Mouse (Mus musculus) CH12.LX (cell line): ENCODE results near the gene Traf2. TPM values are rescaled to one million over a fixed set of nuclear protein-coding genes. Genes with fewer than 3 reads are reported as not detected.

Experiments
- DNase-seq: peaks from one replicate; pipeline ENCODE4 v3.0.0-alpha.2; 2013; ENCODE audit errors: extremely low read depth
- H3K27ac ChIP-seq: 2 replicates; pipeline ENCODE4 v1.5.1; 2012; ENCODE audit warnings: low read depth, mild to moderate bottlenecking, control low read depth, moderate library complexity; ENCODE audit not compliant: insufficient read depth
- H3K27me3 ChIP-seq: replicated peaks from 2 replicates; pipeline ENCODE3; 2012; ENCODE audit warnings: inconsistent platforms
- H3K36me3 ChIP-seq, 2 experiments: replicated peaks in 1 of 2; 2 replicates each; pipeline versions ENCODE3 to v1.6.1; 2012; ENCODE audit warnings: inconsistent platforms in 1 of 2, low read length in 1 of 2, mild to moderate bottlenecking in 1 of 2, mixed read lengths in 1 of 2, moderate library complexity in 1 of 2; ENCODE audit not compliant: control insufficient read depth in 1 of 2, insufficient read depth in 1 of 2
- H3K4me1 ChIP-seq, 2 experiments: 2 replicates each; pipeline ENCODE4 v1.6.1; 2012; ENCODE audit warnings: inconsistent platforms in 1 of 2, moderate library complexity in 1 of 2; ENCODE audit not compliant: insufficient read depth in 2 of 2, control insufficient read depth in 1 of 2
- H3K4me2 ChIP-seq: 2 replicates; pipeline ENCODE4 v1.6.1; 2012; ENCODE audit warnings: low read depth, mild to moderate bottlenecking, control low read depth; ENCODE audit not compliant: poor library complexity, insufficient read depth, severe bottlenecking
- H3K4me3 ChIP-seq, 3 experiments: fragments of 150-350 bp in 1 of 3; sonication (generic) in 1 of 3; replicated peaks in 1 of 3; 2 replicates each; pipeline versions ENCODE3 to v1.5.1; 2011 to 2012; ENCODE audit warnings: low read depth in 2 of 3, low read length in 2 of 3, mild to moderate bottlenecking in 2 of 3, moderate library complexity in 2 of 3, control low read depth in 1 of 3, improper control_type of control experiment in 1 of 3, inconsistent platforms in 1 of 3, mixed read lengths in 1 of 3; ENCODE audit not compliant: poor library complexity in 1 of 3
- H3K79me2 ChIP-seq: replicated peaks from 2 replicates; pipeline ENCODE4 v1.6.1; 2012; ENCODE audit warnings: mild to moderate bottlenecking, moderate library complexity; ENCODE audit not compliant: control insufficient read depth, poor library complexity, insufficient read depth, severe bottlenecking; ENCODE audit errors: extremely low read depth
- H3K9ac ChIP-seq: 2 replicates; pipeline ENCODE4 v1.6.1; 2012; ENCODE audit warnings: low read depth, mild to moderate bottlenecking, control low read depth, moderate library complexity; ENCODE audit not compliant: insufficient read depth
- H3K9me3 ChIP-seq: replicated peaks from 2 replicates; pipeline ENCODE3; 2012; ENCODE audit warnings: low read length, inconsistent platforms, mixed read lengths
- CHD2 ChIP-seq: IDR thresholded peaks from 2 replicates; pipeline ENCODE4 v1.6.1; 2011; ENCODE audit warnings: low read length, improper control_type of control experiment
- GABPA ChIP-seq: IDR thresholded peaks from 2 replicates; pipeline ENCODE4 v1.6.1; 2012; ENCODE audit warnings: low read depth, low read length, improper control_type of control experiment, inconsistent platforms; ENCODE audit not compliant: insufficient replicate concordance
- MAFK ChIP-seq: IDR thresholded peaks from 2 replicates; pipeline ENCODE4 v1.6.1; 2011; ENCODE audit warnings: low read length, improper control_type of control experiment; ENCODE audit not compliant: insufficient replicate concordance
- MEF2A ChIP-seq: IDR thresholded peaks from 2 replicates; pipeline ENCODE4 v1.6.1; 2014; ENCODE audit warnings: low read depth, mild to moderate bottlenecking, inconsistent platforms, low read length, improper control_type of control experiment, borderline replicate concordance
- MYC ChIP-seq: IDR thresholded peaks from 2 replicates; pipeline ENCODE4 v1.6.1; 2011; ENCODE audit warnings: low read depth, mild to moderate bottlenecking, improper control_type of control experiment, low read length
- POLR2AphosphoS2 ChIP-seq: IDR thresholded peaks from 2 replicates; pipeline ENCODE4 v1.6.1; 2011; ENCODE audit warnings: low read depth, low read length, improper control_type of control experiment
- RAD21 ChIP-seq: IDR thresholded peaks from 2 replicates; pipeline ENCODE4 v1.6.1; 2011; ENCODE audit warnings: low read depth, mild to moderate bottlenecking, low read length, improper control_type of control experiment, moderate library complexity
- SMC3 ChIP-seq: IDR thresholded peaks from 2 replicates; pipeline ENCODE4 v1.6.1; 2011; ENCODE audit warnings: low read depth, low read length, improper control_type of control experiment
- ZC3H11A ChIP-seq: IDR thresholded peaks from 2 replicates; pipeline ENCODE4 v1.6.1; 2012; ENCODE audit warnings: low read depth, mild to moderate bottlenecking, inconsistent platforms, low read length, improper control_type of control experiment
- ZKSCAN1 ChIP-seq: IDR thresholded peaks from 2 replicates; pipeline ENCODE4 v1.6.1; 2012; ENCODE audit warnings: low read depth, inconsistent platforms, low read length, improper control_type of control experiment, borderline replicate concordance
- ZMIZ1 ChIP-seq: IDR thresholded peaks from 2 replicates; pipeline ENCODE4 v1.6.1; 2012; ENCODE audit warnings: low read depth, mild to moderate bottlenecking, inconsistent platforms, low read length, improper control_type of control experiment
- dilution Hi-C: fragments of 300-500 bp; cut with MboI; formaldehyde crosslinking; loops from 2 replicates; pipeline ENCODE4 v1.14.3; 2020; ENCODE audit warnings: low sequenced_read_pairs; ENCODE audit not compliant: extremely low pct_unique_long_range_greater_than_20kb, extremely low pct_ligation_motif_present
- in situ Hi-C: fragments of 300-500 bp; cut with MboI; formaldehyde crosslinking; loops from 3 replicates; pipeline ENCODE4 v1.14.3; 2019; ENCODE audit warnings: low sequenced_read_pairs, low pct_ligation_motif_present, low pct_unique_long_range_greater_than_20kb, mixed read lengths
- polyA plus RNA-seq: library from polyadenylated mRNA; unstranded; fragments of >175 nt; gene quantifications from 2 replicates; pipeline ENCODE4 v1.2.1, GENCODE M21; 2012; ENCODE audit warnings: low read depth; ENCODE audit not compliant: insufficient read length
- total RNA-seq, 2 experiments: library from RNA; depleted of rRNA; stranded (reverse); fragments of 300-350 nt in 1 of 2; fragments of >200 nt in 1 of 2; gene quantifications; 2 replicates each; pipeline ENCODE4 v1.2.3; 2012 to 2014

Gene Traf2
- total and polyA plus RNA-seq, 3 experiments, result 17.9 to 26.4 (median 25.1) TPM

- no peak for TF ChIP-seq MAFK
- Histone ChIP-seq H3K9me3 (no peaks in the 10 kb centered on the region), H3K4me1 (peaks cover 14 to 22% of the 10 kb centered on the region in 2 experiments), H3K79me2 (peaks cover 8% of the 10 kb centered on the region; the same call in 1 of the 2 replicates), H3K9ac (no peak overlapping the region), H3K4me2 (no peak overlapping the region), H3K27ac (no peak overlapping the region), H3K4me3 (no peak overlapping the region), H3K36me3 (peaks cover 32 to 51% of the 10 kb centered on the region in 2 experiments), H3K27me3 (no peaks in the 10 kb centered on the region)
- dilution Hi-C loops, result no loop called here
- in situ Hi-C loops, result no loop called here
- DNase-seq, result no peak
Measured at GRCm38 (mm10) chr2:25505000-25505399, 41.7 kb downstream of the Traf2 start.

- H3K36me3 ChIP-seq, result peaks cover 32 to 51% of the 10 kb centered on the region in 2 experiments
- H3K9ac ChIP-seq, result no peak overlapping the region
- peaks cover 8% of the 10 kb centered on the region; the same call in 1 of the 2 replicates for H3K79me2 ChIP-seq
- DNase-seq, result no peak
- H3K27ac ChIP-seq, result no peak overlapping the region
- no peaks in the 10 kb centered on the region for H3K9me3 ChIP-seq
- dilution Hi-C loops, result no loop called here
- in situ Hi-C loops, result no loop called here
- H3K4me1 ChIP-seq, result peaks cover 15 to 26% of the 10 kb centered on the region in 2 experiments
- no peak overlapping the region for H3K4me2 ChIP-seq
- H3K4me3 ChIP-seq, result no peak overlapping the region
- H3K27me3 ChIP-seq, result no peaks in the 10 kb centered on the region
- TF ChIP-seq SMC3, result no peak
- no peak for TF ChIP-seq CHD2
- TF ChIP-seq RAD21, result no peak
- no peak for TF ChIP-seq GABPA
- TF ChIP-seq ZKSCAN1, result no peak
- TF ChIP-seq ZMIZ1, result no peak
- TF ChIP-seq POLR2AphosphoS2, result no peak
Measured at GRCm38 (mm10) chr2:25504538-25504937, 42.2 kb downstream of the Traf2 start.

GRCm38 (mm10) chr2:25502726-25503125 is 44.0 kb downstream of the Traf2 start:
- dilution Hi-C loops, result no loop called here
- Histone ChIP-seq H3K79me2 (peaks cover 8% of the 10 kb centered on the region; the same call in 1 of the 2 replicates), H3K27ac (no peak overlapping the region), H3K27me3 (no peaks in the 10 kb centered on the region), H3K4me2 (no peak overlapping the region), H3K4me1 (peaks cover 15 to 35% of the 10 kb centered on the region in 2 experiments), H3K4me3 (no peak overlapping the region), H3K9ac (no peak overlapping the region), H3K9me3 (no peaks in the 10 kb centered on the region), H3K36me3 (peaks cover 32 to 51% of the 10 kb centered on the region in 2 experiments)
- DNase-seq, result no peak
- in situ Hi-C loops, result no loop called here
- TF ChIP-seq MEF2A (no peak), ZC3H11A (no peak), MYC (no peak)
